Mouse (Mus musculus): Measurements from ENCODE around the gene Wfdc5. TPM values are rescaled to one million over a fixed set of nuclear protein-coding genes. Genes with fewer than 3 reads are reported as not detected.

Gene Wfdc5
- polyA plus RNA-seq, 1 experiment from 2014 or later, result not detected

DNA sequence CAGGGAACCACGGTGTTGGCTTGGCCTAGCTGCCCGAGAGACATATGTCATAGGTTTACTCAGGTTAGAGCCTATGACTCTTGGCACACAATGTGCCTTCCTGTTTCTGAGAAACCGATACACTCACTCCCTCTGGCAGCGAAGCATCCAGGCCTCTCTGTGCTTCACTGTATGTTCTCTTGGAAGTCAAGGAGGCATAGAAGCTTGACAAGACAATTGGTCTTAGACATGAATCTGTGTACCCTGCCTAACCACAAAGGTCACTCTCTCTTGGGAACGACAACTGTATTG lies 14.1 kb upstream of the Wfdc5 start:
- Histone ChIP-seq H3K9me3 (ENCODE audit: control insufficient read depth, low read length) (no peaks in the 10 kb centered on the region), H3K4me2 (replicated peaks) (no peak overlapping the region), H3K36me3 (replicated peaks; ENCODE audit: control insufficient read depth, insufficient read depth) (no peaks in the 10 kb centered on the region), H3K9ac (no peak overlapping the region), H3K27me3 (ENCODE audit: control insufficient read depth, insufficient read depth, low read length) (no peaks in the 10 kb centered on the region), H3K4me3 (replicated peaks; ENCODE audit: low read length) (no peak overlapping the region), H3K27ac (no peak overlapping the region), H3K4me1 (replicated peaks; ENCODE audit: control insufficient read depth, insufficient read depth, low read length) (no peaks in the 10 kb centered on the region)
- no peak for ATAC-seq (ENCODE audit: low FRiP score)
- no peak for DNase-seq (ENCODE audit: low spot score)
- WGBS, result 85% methylated on average over 5 of the region's 5 CpGs

GRCm38 (mm10) chr2:164195971-164196699 lies 13.6 kb upstream of the Wfdc5 start:
- DNase-seq (ENCODE audit: low spot score) (no peak), ATAC-seq (ENCODE audit: low FRiP score) (no peak)
- 89% methylated on average over 5 of the region's 5 CpGs for WGBS
- no peaks in the 10 kb centered on the region for H3K36me3 ChIP-seq (replicated peaks; ENCODE audit: control insufficient read depth, insufficient read depth)
- no peaks in the 10 kb centered on the region for H3K27me3 ChIP-seq (ENCODE audit: control insufficient read depth, insufficient read depth, low read length)
- H3K27ac ChIP-seq, result no peak overlapping the region
- H3K4me1 ChIP-seq (replicated peaks; ENCODE audit: control insufficient read depth, insufficient read depth, low read length), result no peaks in the 10 kb centered on the region
- no peaks in the 10 kb centered on the region for H3K9me3 ChIP-seq (ENCODE audit: control insufficient read depth, low read length)
- no peak overlapping the region for H3K9ac ChIP-seq
- H3K4me3 ChIP-seq (replicated peaks; ENCODE audit: low read length), result no peak overlapping the region
- H3K4me2 ChIP-seq (replicated peaks), result no peak overlapping the region

DNA sequence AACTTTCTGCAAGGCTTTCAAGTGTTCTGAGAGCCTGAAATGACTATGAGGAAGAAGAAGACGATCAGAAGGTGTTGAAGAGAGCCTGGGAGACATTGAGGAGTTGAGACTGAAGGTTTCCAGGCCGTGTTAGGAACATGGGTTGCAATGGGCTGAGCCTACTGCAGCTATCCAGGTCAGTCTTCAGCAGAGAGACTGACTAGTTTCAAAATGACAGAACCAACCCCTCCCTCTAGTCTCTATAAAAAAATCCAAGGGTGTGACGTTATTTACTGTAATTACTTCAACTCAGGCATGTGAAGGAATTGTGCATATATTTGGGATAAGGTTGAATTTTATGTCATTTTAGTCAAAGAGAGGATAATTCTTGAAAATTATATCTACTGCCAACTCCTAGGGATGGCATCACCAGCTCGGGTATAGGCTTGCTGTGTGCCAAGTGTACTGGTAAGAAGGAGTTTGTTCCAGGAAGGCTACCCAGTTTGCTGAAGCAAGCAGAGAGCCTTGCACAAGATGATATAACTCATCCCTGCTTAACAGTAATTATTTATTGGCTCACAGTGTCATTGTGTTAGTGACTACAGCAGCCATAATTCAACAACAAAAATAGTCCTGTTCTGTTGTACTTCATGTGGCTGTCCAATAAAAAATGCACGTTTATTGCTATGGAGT lies 12.6 kb upstream of the Wfdc5 start:
- WGBS, result 83% methylated on average over 5 of the region's 5 CpGs
- Histone ChIP-seq H3K4me3 (replicated peaks; ENCODE audit: low read length) (no peak overlapping the region), H3K4me2 (replicated peaks) (no peak overlapping the region), H3K27ac (no peak overlapping the region), H3K4me1 (replicated peaks; ENCODE audit: control insufficient read depth, insufficient read depth, low read length) (no peaks in the 10 kb centered on the region), H3K9ac (no peak overlapping the region), H3K9me3 (ENCODE audit: control insufficient read depth, low read length) (no peaks in the 10 kb centered on the region), H3K27me3 (ENCODE audit: control insufficient read depth, insufficient read depth, low read length) (no peaks in the 10 kb centered on the region), H3K36me3 (replicated peaks; ENCODE audit: control insufficient read depth, insufficient read depth) (no peaks in the 10 kb centered on the region)
- no peak for DNase-seq (ENCODE audit: low spot score)
- ATAC-seq (ENCODE audit: low FRiP score), result no peak

DNA sequence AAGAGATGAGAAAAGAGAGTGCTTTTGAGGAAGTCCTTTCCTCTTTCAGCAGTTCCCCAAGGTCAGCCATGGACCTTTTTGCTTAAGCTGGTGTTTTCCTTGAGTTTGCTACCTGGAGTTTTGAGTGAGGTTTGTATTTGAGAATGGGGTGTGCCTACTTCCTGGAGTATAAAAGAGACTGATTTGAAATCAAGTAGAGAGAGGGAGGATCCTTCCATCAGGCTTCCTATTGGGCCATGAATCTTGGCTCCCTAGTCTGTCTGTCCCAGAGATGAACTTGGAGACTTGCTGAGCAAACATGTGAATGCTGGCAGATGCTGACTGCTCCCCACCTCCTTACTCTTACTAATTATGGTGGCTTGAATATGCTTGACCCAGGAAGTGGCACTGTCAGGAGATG lies 9.7 kb upstream of the Wfdc5 start:
- Histone ChIP-seq H3K36me3 (replicated peaks; ENCODE audit: control insufficient read depth, insufficient read depth) (no peaks in the 10 kb centered on the region), H3K9me3 (ENCODE audit: control insufficient read depth, low read length) (no peaks in the 10 kb centered on the region), H3K4me3 (replicated peaks; ENCODE audit: low read length) (no peak overlapping the region), H3K4me2 (replicated peaks) (no peak overlapping the region), H3K27me3 (ENCODE audit: control insufficient read depth, insufficient read depth, low read length) (no peaks in the 10 kb centered on the region), H3K27ac (no peak overlapping the region), H3K9ac (no peak overlapping the region), H3K4me1 (replicated peaks; ENCODE audit: control insufficient read depth, insufficient read depth, low read length) (no peaks in the 10 kb centered on the region)
- ATAC-seq (ENCODE audit: low FRiP score), result no peak
- no peak for DNase-seq (ENCODE audit: low spot score)

DNA sequence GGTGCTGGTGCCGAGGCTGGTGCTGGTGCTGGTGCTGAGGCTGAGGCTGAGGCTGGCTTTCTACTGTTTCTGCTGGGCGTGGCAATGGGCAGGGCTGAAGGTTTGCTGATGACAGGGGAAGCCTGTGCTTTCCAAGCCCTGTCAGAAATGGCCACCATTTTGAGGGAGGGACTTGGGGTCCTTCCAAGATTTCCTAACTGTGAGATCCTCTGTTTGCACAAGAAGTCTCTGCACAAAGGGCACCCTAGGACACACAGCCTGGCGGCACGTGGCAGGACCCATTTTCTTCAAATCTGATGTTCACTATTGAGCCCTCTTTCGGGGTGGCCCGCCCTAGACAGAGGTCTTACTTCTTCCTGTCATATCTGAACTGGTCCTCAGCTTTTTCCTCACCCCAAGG lies 8.0 kb upstream of the Wfdc5 start, which contains the start of gene Wfdc12:
TSS of gene Wfdc12 (minus strand) at position 33 of the 400 bp plus-strand sequence.
- WGBS, result 94% methylated on average over 6 of the region's 6 CpGs
- H3K27ac ChIP-seq, result no peak within 1 kb of the TSS

DNA sequence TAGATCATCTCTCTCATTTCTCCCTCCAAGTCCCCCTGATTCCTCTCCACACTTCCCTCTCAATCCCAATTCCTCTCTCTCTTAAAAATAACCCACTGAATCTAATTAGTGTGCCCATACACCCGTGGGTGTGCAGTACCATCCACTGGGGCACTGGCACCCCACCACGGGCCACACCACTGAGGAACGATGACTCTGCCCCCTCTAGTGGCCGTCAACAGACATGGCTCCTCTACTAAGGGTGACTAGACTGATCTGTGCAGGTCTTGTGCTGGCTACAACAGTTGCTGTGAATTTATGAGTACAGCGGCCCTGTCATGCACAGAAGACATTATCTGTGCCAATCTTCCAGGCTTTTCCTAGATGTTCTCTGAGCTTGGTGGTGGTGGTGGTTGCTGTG lies 6.2 kb upstream of the Wfdc5 start:
- no peak overlapping the region for H3K4me3 ChIP-seq (replicated peaks; ENCODE audit: low read length)
- H3K4me1 ChIP-seq (replicated peaks; ENCODE audit: control insufficient read depth, insufficient read depth, low read length), result no peaks in the 10 kb centered on the region
- H3K4me2 ChIP-seq (replicated peaks), result no peak overlapping the region
- no peaks in the 10 kb centered on the region for H3K36me3 ChIP-seq (replicated peaks; ENCODE audit: control insufficient read depth, insufficient read depth)
- H3K27ac ChIP-seq, result no peak overlapping the region
- 29% methylated on average over 5 of the region's 5 CpGs for WGBS
- ATAC-seq (ENCODE audit: low FRiP score), result no peak
- H3K9me3 ChIP-seq (ENCODE audit: control insufficient read depth, low read length), result no peaks in the 10 kb centered on the region
- no peak overlapping the region for H3K9ac ChIP-seq
- no peak for DNase-seq (ENCODE audit: low spot score)
- H3K27me3 ChIP-seq (ENCODE audit: control insufficient read depth, insufficient read depth, low read length), result no peaks in the 10 kb centered on the region

More for the DNA sequence above, 8.0 kb upstream of the Wfdc5 start, which contains the start of gene Wfdc12:
- DNase-seq (ENCODE audit: low spot score) (no peak), ATAC-seq (ENCODE audit: low FRiP score) (no peak)
- no peak within 1 kb of the TSS for H3K4me2 ChIP-seq (replicated peaks)
- no peaks in the 10 kb centered on the region for H3K4me1 ChIP-seq (replicated peaks; ENCODE audit: control insufficient read depth, insufficient read depth, low read length)
- H3K9ac ChIP-seq, result no peak within 1 kb of the TSS
- no peak within 1 kb of the TSS for H3K4me3 ChIP-seq (replicated peaks; ENCODE audit: low read length)
- H3K27me3 ChIP-seq (ENCODE audit: control insufficient read depth, insufficient read depth, low read length), result no peaks in the 10 kb centered on the region
- no peaks in the 10 kb centered on the region for H3K36me3 ChIP-seq (replicated peaks; ENCODE audit: control insufficient read depth, insufficient read depth)
- H3K9me3 ChIP-seq (ENCODE audit: control insufficient read depth, low read length), result no peaks in the 10 kb centered on the region

DNA sequence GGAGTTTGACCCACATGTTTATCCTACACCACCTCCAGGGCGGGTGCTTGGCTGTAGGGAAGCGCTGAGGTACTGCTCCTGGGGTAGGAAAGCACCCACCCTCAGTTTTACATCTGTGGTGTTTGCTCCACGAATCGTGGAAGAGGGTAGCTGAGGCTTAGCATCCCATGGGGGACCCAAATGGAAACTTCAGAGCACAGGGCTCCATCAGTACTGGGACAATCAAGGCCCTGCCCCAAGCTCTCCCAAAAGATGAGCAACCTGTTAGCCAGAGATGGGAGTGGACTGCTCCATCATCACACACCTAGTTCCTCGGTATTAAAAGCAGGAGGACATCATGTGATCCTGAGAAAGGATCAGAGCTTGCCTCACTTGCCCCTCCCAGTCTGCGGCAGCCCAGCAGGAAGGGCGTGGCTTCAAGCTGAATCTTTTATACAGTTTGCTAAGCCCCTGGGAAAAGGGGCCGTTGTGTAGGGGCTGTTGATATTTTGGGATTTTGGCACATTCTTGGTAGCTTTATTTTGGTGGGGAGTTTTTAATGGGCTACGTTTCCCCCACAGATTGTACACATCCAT lies 1.7 kb upstream of the Wfdc5 start:
- H3K27me3 ChIP-seq (ENCODE audit: control insufficient read depth, insufficient read depth, low read length), result no peaks in the 10 kb centered on the region
- no peak for DNase-seq (ENCODE audit: low spot score)

DNA sequence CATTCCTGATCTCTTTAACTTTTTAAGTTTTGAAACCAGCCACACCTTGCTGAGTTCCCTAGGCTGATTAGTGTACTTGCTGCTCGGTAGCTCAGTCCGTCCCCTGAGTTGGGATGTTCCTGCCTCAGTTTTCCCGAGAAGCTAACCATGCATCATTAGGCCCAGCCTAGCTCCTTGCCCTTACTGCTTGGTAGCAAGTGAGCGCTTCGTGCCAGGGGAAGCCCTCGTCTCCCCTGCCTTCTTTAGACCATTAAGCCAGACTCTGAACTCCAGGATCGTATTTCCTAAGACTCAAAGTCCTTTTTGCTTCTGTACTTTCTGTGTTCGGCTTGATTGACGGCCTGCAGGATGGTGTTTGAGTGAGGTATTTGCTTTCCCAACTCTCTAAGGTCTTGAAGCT lies 798 bp upstream of the Wfdc5 start:
- Histone ChIP-seq H3K4me2 (replicated peaks) (no peak overlapping the region), H3K4me3 (replicated peaks; ENCODE audit: low read length) (no peak overlapping the region), H3K36me3 (replicated peaks; ENCODE audit: control insufficient read depth, insufficient read depth) (no peaks in the 10 kb centered on the region), H3K4me1 (replicated peaks; ENCODE audit: control insufficient read depth, insufficient read depth, low read length) (no peaks in the 10 kb centered on the region), H3K9me3 (ENCODE audit: control insufficient read depth, low read length) (no peaks in the 10 kb centered on the region), H3K27me3 (ENCODE audit: control insufficient read depth, insufficient read depth, low read length) (no peaks in the 10 kb centered on the region), H3K9ac (no peak overlapping the region), H3K27ac (no peak overlapping the region)
- DNase-seq (ENCODE audit: low spot score), result no peak
- WGBS, result 78% methylated on average over 9 of the region's 9 CpGs
- no peak for ATAC-seq (ENCODE audit: low FRiP score)

More for the DNA sequence above, 1.7 kb upstream of the Wfdc5 start:
- 43% methylated on average over 9 of the region's 9 CpGs for WGBS
- no peak overlapping the region for H3K4me2 ChIP-seq (replicated peaks)
- H3K27ac ChIP-seq, result no peak overlapping the region
- no peak overlapping the region for H3K4me3 ChIP-seq (replicated peaks; ENCODE audit: low read length)
- no peaks in the 10 kb centered on the region for H3K4me1 ChIP-seq (replicated peaks; ENCODE audit: control insufficient read depth, insufficient read depth, low read length)
- H3K9me3 ChIP-seq (ENCODE audit: control insufficient read depth, low read length), result no peaks in the 10 kb centered on the region
- no peak for ATAC-seq (ENCODE audit: low FRiP score)
- H3K9ac ChIP-seq, result no peak overlapping the region
- H3K36me3 ChIP-seq (replicated peaks; ENCODE audit: control insufficient read depth, insufficient read depth), result no peaks in the 10 kb centered on the region

GRCm38 (mm10) chr2:164180770-164181169 lies 1.8 kb downstream of the Wfdc5 start:
- Histone ChIP-seq H3K9me3 (ENCODE audit: control insufficient read depth, low read length) (no peaks in the 10 kb centered on the region), H3K4me1 (replicated peaks; ENCODE audit: control insufficient read depth, insufficient read depth, low read length) (no peaks in the 10 kb centered on the region), H3K27ac (no peak overlapping the region), H3K4me3 (replicated peaks; ENCODE audit: low read length) (no peak overlapping the region), H3K36me3 (replicated peaks; ENCODE audit: control insufficient read depth, insufficient read depth) (no peaks in the 10 kb centered on the region), H3K4me2 (replicated peaks) (no peak overlapping the region), H3K27me3 (ENCODE audit: control insufficient read depth, insufficient read depth, low read length) (0 out of 2 replicates have a peak, but pooled peaks cover 3% of the 10 kb centered on the region), H3K9ac (no peak overlapping the region)
- WGBS, result 88% methylated on average over 4 of the region's 4 CpGs
- no peak for ATAC-seq (ENCODE audit: low FRiP score)
- DNase-seq (ENCODE audit: low spot score), result no peak

All from hindbrain, embryonic 14.5 days (tissue).